Mouse (Mus musculus): ENCODE measurements around the gene Myb.

The Myb gene

GRCm38 (mm10) chr10:21114459-21114858 lies 46.3 kb downstream of the Myb start:
- DNase-seq: no peak

GRCm38 (mm10) chr10:21112689-21113088 lies 48.1 kb downstream of the Myb start:
- no peak for DNase-seq

GRCm38 (mm10) chr10:21109337-21110056 lies 51.3 kb downstream of the Myb start:
- DNase-seq: no peak

GRCm38 (mm10) chr10:21108796-21109195 lies 52.0 kb downstream of the Myb start:
- DNase-seq: no peak

GRCm38 (mm10) chr10:21108182-21108581 lies 52.6 kb downstream of the Myb start:
- no peak for DNase-seq

- no peak for DNase-seq
Measured at GRCm38 (mm10) chr10:21105206-21105605, 55.6 kb downstream of the Myb start.

- no peak for DNase-seq
Measured at GRCm38 (mm10) chr10:21102689-21103088, 58.1 kb downstream of the Myb start.

GRCm38 (mm10) chr10:21101948-21102347 lies 58.8 kb downstream of the Myb start:
- no peak for DNase-seq

GRCm38 (mm10) chr10:21100646-21101249 lies 60.0 kb downstream of the Myb start:
- DNase-seq: no peak

GRCm38 (mm10) chr10:21099515-21099914 lies 61.3 kb downstream of the Myb start:
- no peak for DNase-seq

- no peak for DNase-seq
Measured at GRCm38 (mm10) chr10:21095541-21095940, 65.2 kb downstream of the Myb start.

GRCm38 (mm10) chr10:21094896-21095295 lies 65.9 kb downstream of the Myb start:
- DNase-seq: no peak

- no peak for DNase-seq
Measured at GRCm38 (mm10) chr10:21093301-21093700, 67.5 kb downstream of the Myb start.

GRCm38 (mm10) chr10:21092501-21093270 lies 68.1 kb downstream of the Myb start:
- no peak for DNase-seq

- no peak for DNase-seq
Measured at GRCm38 (mm10) chr10:21090922-21091700, 69.7 kb downstream of the Myb start.

GRCm38 (mm10) chr10:21089541-21089940 lies 71.2 kb downstream of the Myb start:
- DNase-seq: no peak

- DNase-seq: no peak
Measured at GRCm38 (mm10) chr10:21087614-21088232, 73.1 kb downstream of the Myb start.

- no peak for DNase-seq
Measured at GRCm38 (mm10) chr10:21085044-21085443, 75.7 kb downstream of the Myb start.

GRCm38 (mm10) chr10:21083391-21083918 lies 77.3 kb downstream of the Myb start:
- peak; percentile 92 to 95 for DNase-seq

- DNase-seq: peak in 1 of 2 experiments; percentile 19
Measured at GRCm38 (mm10) chr10:21082447-21082846, 78.3 kb downstream of the Myb start.

GRCm38 (mm10) chr10:21077151-21077719 lies 83.5 kb downstream of the Myb start:
- DNase-seq: no peak

- no peak for DNase-seq
Measured at GRCm38 (mm10) chr10:21076731-21077130, 84.1 kb downstream of the Myb start.

Data from cerebellum, postnatal 14 days (tissue).